In the genomic region with DNA sequence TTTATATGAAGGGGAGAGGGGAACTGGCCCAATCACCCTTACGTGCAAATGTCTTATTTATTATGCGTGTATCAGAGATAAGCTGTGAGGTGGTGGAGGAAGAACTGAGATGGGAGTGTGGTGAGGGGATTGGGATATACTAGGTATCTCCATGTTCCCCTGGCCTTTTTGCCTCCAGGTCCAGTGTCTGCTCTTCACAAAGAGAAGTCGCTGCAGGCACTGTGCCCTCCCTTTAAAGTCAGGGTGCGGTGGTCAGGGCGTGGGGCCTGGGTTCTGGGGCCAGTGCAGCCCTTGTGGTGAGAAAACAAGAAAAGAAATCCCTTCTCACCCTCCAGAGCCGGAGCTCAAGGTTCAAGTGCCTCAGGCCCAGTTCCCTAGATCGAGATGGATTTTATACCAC, we compare ENCODE assay signal across 8 mouse cellular contexts. TPM values are rescaled to one million over a fixed set of nuclear protein-coding genes. Genes with fewer than 3 reads are reported as not detected.
DNase-seq lines count a peak whose midpoint lies in the region; ATAC-seq and TF ChIP-seq lines count a peak whose summit lies in the region.
"Had no signal": no experiment of that assay in that cellular context is flagged by ENCODE, and none has a peak within 500 bp of the region (broad histone marks: within the 10 kb centered on the region; RNA-seq: fewer than 3 reads in every experiment).

No protein-coding gene starts in this region.

- no peak for ATAC-seq in intestine, embryonic 14.5 days (replicated peaks; ENCODE audit: low FRiP score, low TSS enrichment, low read depth)
- ATAC-seq in intestine, postnatal 0 days: no peak
- ATAC-seq in forebrain, embryonic 14.5 days: no peak
- no peak for ATAC-seq in intestine, embryonic 15.5 days
- ATAC-seq in neural tube, embryonic 13.5 days (ENCODE audit: low read depth): no peak

- 0 out of 2 replicates have a peak overlapping the region, but pooled peaks have one; percentile 5 for H3K9ac ChIP-seq in intestine, embryonic 14.5 days (ENCODE audit: low read length)
- no peak overlapping the region for H3K9ac ChIP-seq in intestine, postnatal 0 days (ENCODE audit: low read depth, low read length)
- H3K9ac ChIP-seq in forebrain, embryonic 14.5 days (ENCODE audit: low read length): peak overlapping the region; percentile 79; the same call in 1 of the 2 replicates
- H3K9ac ChIP-seq in intestine, embryonic 15.5 days: no peak overlapping the region
- peak overlapping the region; percentile 100 for H3K9ac ChIP-seq in neural tube, embryonic 13.5 days

- no peaks in the 10 kb centered on the region for H3K9me3 ChIP-seq in intestine, embryonic 14.5 days (ENCODE audit: control insufficient read depth, low read length)
- no peaks in the 10 kb centered on the region for H3K9me3 ChIP-seq in intestine, postnatal 0 days (ENCODE audit: control insufficient read depth)
- H3K9me3 ChIP-seq in forebrain, embryonic 14.5 days (replicated peaks; ENCODE audit: control insufficient read depth, low read length): no peaks in the 10 kb centered on the region
- H3K9me3 ChIP-seq in intestine, embryonic 15.5 days: no peaks in the 10 kb centered on the region
- H3K9me3 ChIP-seq in neural tube, embryonic 13.5 days: no peaks in the 10 kb centered on the region
- H3K9me3 ChIP-seq: embryonic facial prominence, embryonic 12.5 days had no signal

- no peak overlapping the region for H3K4me3 ChIP-seq in intestine, embryonic 14.5 days (ENCODE audit: low read depth, low read length)
- no peak overlapping the region for H3K4me3 ChIP-seq in intestine, postnatal 0 days (ENCODE audit: low read depth, low read length)
- peak overlapping the region; percentile 32 for H3K4me3 ChIP-seq in forebrain, embryonic 14.5 days (ENCODE audit: low read depth, low read length)
- no peak overlapping the region for H3K4me3 ChIP-seq in intestine, embryonic 15.5 days (replicated peaks)
- peak overlapping the region; percentile 88 for H3K4me3 ChIP-seq in neural tube, embryonic 13.5 days

- 78% methylated on average over 7 of the region's 7 CpGs for WGBS in intestine, embryonic 14.5 days
- WGBS in intestine, postnatal 0 days: 66% methylated on average over 7 of the region's 7 CpGs
- 53% methylated on average over 7 of the region's 7 CpGs for WGBS in forebrain, embryonic 14.5 days
- WGBS in intestine, embryonic 15.5 days: 64% methylated on average over 7 of the region's 7 CpGs
- WGBS in neural tube, embryonic 13.5 days: 61% methylated on average over 7 of the region's 7 CpGs

- H3K27me3 ChIP-seq in intestine, embryonic 14.5 days (replicated peaks; ENCODE audit: control insufficient read depth, insufficient read depth, low read length): no peaks in the 10 kb centered on the region
- H3K27me3 ChIP-seq in intestine, postnatal 0 days (replicated peaks; ENCODE audit: control insufficient read depth, insufficient read depth, low read length): no peaks in the 10 kb centered on the region
- H3K27me3 ChIP-seq in forebrain, embryonic 14.5 days (replicated peaks; ENCODE audit: control insufficient read depth, insufficient read depth, low read length): no peaks in the 10 kb centered on the region
- H3K27me3 ChIP-seq in intestine, embryonic 15.5 days (replicated peaks): no peaks in the 10 kb centered on the region
- no peaks in the 10 kb centered on the region for H3K27me3 ChIP-seq in neural tube, embryonic 13.5 days
- H3K27me3 ChIP-seq: embryonic facial prominence, embryonic 12.5 days had no signal

- peak overlapping the region; percentile 43; the same call in 1 of the 2 replicates for H3K27ac ChIP-seq in intestine, embryonic 14.5 days (ENCODE audit: low read depth)
- H3K27ac ChIP-seq in intestine, postnatal 0 days (ENCODE audit: low read depth, low read length): no peak overlapping the region
- peak overlapping the region; percentile 93 for H3K27ac ChIP-seq in forebrain, embryonic 14.5 days (ENCODE audit: low read depth, low read length)
- no peak overlapping the region for H3K27ac ChIP-seq in intestine, embryonic 15.5 days
- peak overlapping the region; percentile 99 for H3K27ac ChIP-seq in neural tube, embryonic 13.5 days (replicated peaks)

- peaks cover 88% of the 10 kb centered on the region for H3K36me3 ChIP-seq in intestine, embryonic 14.5 days (ENCODE audit: control insufficient read depth, insufficient read depth, low read length)
- peaks cover 43% of the 10 kb centered on the region for H3K36me3 ChIP-seq in intestine, postnatal 0 days (ENCODE audit: control insufficient read depth, insufficient read depth)
- H3K36me3 ChIP-seq in forebrain, embryonic 14.5 days (ENCODE audit: control insufficient read depth, insufficient read depth, low read length): peaks cover 90% of the 10 kb centered on the region
- peaks cover 28% of the 10 kb centered on the region for H3K36me3 ChIP-seq in intestine, embryonic 15.5 days
- H3K36me3 ChIP-seq in neural tube, embryonic 13.5 days: peaks cover 80% of the 10 kb centered on the region

- DNase-seq in intestine, embryonic 14.5 days (ENCODE audit: low spot score): no peak
- no peak for DNase-seq in forebrain, embryonic 14.5 days (ENCODE audit: low spot score)
- DNase-seq in urinary bladder, postnatal 10 days (ENCODE audit: low spot score): no peak
- no peak for DNase-seq in urinary bladder, adult 18-20 months (ENCODE audit: low spot score in 2 of 2)

- no peak overlapping the region for H3K4me2 ChIP-seq in intestine, embryonic 14.5 days (ENCODE audit: low read length)
- no peak overlapping the region for H3K4me2 ChIP-seq in intestine, postnatal 0 days (replicated peaks; ENCODE audit: low read depth)
- H3K4me2 ChIP-seq in forebrain, embryonic 14.5 days (ENCODE audit: low read length): peak overlapping the region; percentile 60
- H3K4me2 ChIP-seq in intestine, embryonic 15.5 days (replicated peaks): peak overlapping the region; percentile 48
- peak overlapping the region; percentile 88 for H3K4me2 ChIP-seq in neural tube, embryonic 13.5 days

- TF ChIP-seq CTCF in intestine, postnatal 0 days (IDR thresholded peaks at IDR 0.05; ENCODE audit: low read depth): no peak

- peaks cover 54% of the 10 kb centered on the region for H3K4me1 ChIP-seq in intestine, embryonic 14.5 days (replicated peaks; ENCODE audit: control insufficient read depth, insufficient read depth, low read length)
- H3K4me1 ChIP-seq in intestine, postnatal 0 days (replicated peaks; ENCODE audit: control insufficient read depth, insufficient read depth, low read length): peaks cover 17% of the 10 kb centered on the region; the same call in 1 of the 2 replicates
- peaks cover 51% of the 10 kb centered on the region for H3K4me1 ChIP-seq in forebrain, embryonic 14.5 days (ENCODE audit: control insufficient read depth, insufficient read depth, low read length)
- peaks cover 60% of the 10 kb centered on the region for H3K4me1 ChIP-seq in intestine, embryonic 15.5 days (replicated peaks)
- peaks cover 64% of the 10 kb centered on the region for H3K4me1 ChIP-seq in neural tube, embryonic 13.5 days (replicated peaks)

RNA-seq across cellular contexts. Expression of a gene that starts 6.7 kb away (rescaled TPM):
- 9.1 and 9.4 TPM in 2 replicates for polyA plus RNA-seq in intestine, embryonic 14.5 days (2014; fragmentation: Nextera tagmentation; extraction: Ambion mirVana)
- polyA plus RNA-seq in intestine, postnatal 0 days (2015; fragmentation: Nextera tagmentation; extraction: Ambion mirVana): 2.7 and 2.9 TPM in 2 replicates
- 22.1 and 24.7 TPM in 2 replicates for polyA plus RNA-seq in forebrain, embryonic 14.5 days (2014; fragmentation: Nextera tagmentation; extraction: Ambion mirVana)
- polyA plus RNA-seq in intestine, embryonic 15.5 days (2015; fragmentation: Nextera tagmentation; extraction: Ambion mirVana): 5.2 and 5.3 TPM in 2 replicates
- polyA plus RNA-seq in neural tube, embryonic 13.5 days (2015; fragmentation: Nextera tagmentation; extraction: Ambion mirVana): 16.5 and 17.0 TPM in 2 replicates

RNA-seq across cellular contexts. Expression of a gene that starts 41.3 kb away (rescaled TPM):
- polyA plus RNA-seq in intestine, embryonic 14.5 days (2014; fragmentation: Nextera tagmentation; extraction: Ambion mirVana): 23.7 and 24.3 TPM in 2 replicates
- 11.3 and 12.2 TPM in 2 replicates for polyA plus RNA-seq in intestine, postnatal 0 days (2015; fragmentation: Nextera tagmentation; extraction: Ambion mirVana)
- polyA plus RNA-seq in forebrain, embryonic 14.5 days (2014; fragmentation: Nextera tagmentation; extraction: Ambion mirVana): 33.6 and 36.2 TPM in 2 replicates
- 20.4 and 20.5 TPM in 2 replicates for polyA plus RNA-seq in intestine, embryonic 15.5 days (2015; fragmentation: Nextera tagmentation; extraction: Ambion mirVana)
- polyA plus RNA-seq in neural tube, embryonic 13.5 days (2015; fragmentation: Nextera tagmentation; extraction: Ambion mirVana): 29.1 and 29.2 TPM in 2 replicates

RNA-seq across cellular contexts. Expression of a gene that starts 59.0 kb away (rescaled TPM):
- polyA plus RNA-seq in intestine, embryonic 14.5 days (2014; fragmentation: Nextera tagmentation; extraction: Ambion mirVana): 117 and 123 TPM in 2 replicates
- polyA plus RNA-seq in intestine, postnatal 0 days (2015; fragmentation: Nextera tagmentation; extraction: Ambion mirVana): 133 and 134 TPM in 2 replicates
- polyA plus RNA-seq in forebrain, embryonic 14.5 days (2014; fragmentation: Nextera tagmentation; extraction: Ambion mirVana): 464 and 468 TPM in 2 replicates
- 140 and 143 TPM in 2 replicates for polyA plus RNA-seq in intestine, embryonic 15.5 days (2015; fragmentation: Nextera tagmentation; extraction: Ambion mirVana)
- 518 and 529 TPM in 2 replicates for polyA plus RNA-seq in neural tube, embryonic 13.5 days (2015; fragmentation: Nextera tagmentation; extraction: Ambion mirVana)

Comparison
In these comparisons a context has a peak if more than half of its experiments do, and no peak if none do; other contexts are left out.
1. H3K27ac ChIP-seq: peak in intestine, embryonic 14.5 days (single experiment), forebrain, embryonic 14.5 days (single experiment) and neural tube, embryonic 13.5 days (single experiment); none in intestine, postnatal 0 days (single experiment) and intestine, embryonic 15.5 days (single experiment).
2. H3K4me2 ChIP-seq: peak in forebrain, embryonic 14.5 days (single experiment), intestine, embryonic 15.5 days (single experiment) and neural tube, embryonic 13.5 days (single experiment); none in intestine, embryonic 14.5 days (single experiment) and intestine, postnatal 0 days (single experiment).
3. H3K9ac ChIP-seq: peak in intestine, embryonic 14.5 days (single experiment), forebrain, embryonic 14.5 days (single experiment) and neural tube, embryonic 13.5 days (single experiment); none in intestine, postnatal 0 days (single experiment) and intestine, embryonic 15.5 days (single experiment).
4. H3K4me3 ChIP-seq: peak in forebrain, embryonic 14.5 days (single experiment) and neural tube, embryonic 13.5 days (single experiment); none in intestine, embryonic 14.5 days (single experiment), intestine, postnatal 0 days (single experiment) and intestine, embryonic 15.5 days (single experiment).